Mouse (Mus musculus) CD4-positive helper T cell, adult 2 months (primary cell): Measurements from ENCODE around the gene Tgds.
"Not testable (repeated sequence)": the region's sequence is repeated elsewhere in the genome, so short reads cannot be mapped to it uniquely, and the experiment has no call there.

ENCODE experiments used
- DNase-seq: peaks from one replicate; pipeline ENCODE4 v3.0.0-alpha.2; 2012; ENCODE audit warnings: low read depth, missing footprints, low spot score

Gene Tgds

GRCm38 (mm10) chr14:118132642-118132977 is at the start of gene Tgds:
Gene Tgds (minus strand): TSS chr14:118132755.
- DNase-seq: peak; percentile 98

GRCm38 (mm10) chr14:118180711-118181177 is 48.2 kb upstream of the Tgds start:
- DNase-seq: no peak

- DNase-seq: peak; percentile 79
Observed at GRCm38 (mm10) chr14:118180117-118180557, 47.6 kb upstream of the Tgds start.

- DNase-seq: peak; percentile 6
Observed at GRCm38 (mm10) chr14:118179701-118180100, 47.1 kb upstream of the Tgds start.

- no peak for DNase-seq
Observed at GRCm38 (mm10) chr14:118179251-118179650, 46.7 kb upstream of the Tgds start.

GRCm38 (mm10) chr14:118175694-118176085 is 43.1 kb upstream of the Tgds start:
- DNase-seq: no peak

- no peak for DNase-seq
Observed at GRCm38 (mm10) chr14:118175071-118175693, 42.6 kb upstream of the Tgds start.

- DNase-seq: peak; percentile 65
Observed at GRCm38 (mm10) chr14:118173590-118174203, 41.1 kb upstream of the Tgds start.

GRCm38 (mm10) chr14:118168776-118169175 is 36.2 kb upstream of the Tgds start:
- DNase-seq: no peak

GRCm38 (mm10) chr14:118162640-118163039 is 30.1 kb upstream of the Tgds start:
- DNase-seq: no peak

GRCm38 (mm10) chr14:118161751-118162150 is 29.2 kb upstream of the Tgds start:
- DNase-seq: no peak

GRCm38 (mm10) chr14:118157146-118157545 is 24.6 kb upstream of the Tgds start:
- DNase-seq: peak; percentile 55

GRCm38 (mm10) chr14:118156740-118157139 is 24.2 kb upstream of the Tgds start:
- no peak for DNase-seq

GRCm38 (mm10) chr14:118156056-118156455 is 23.5 kb upstream of the Tgds start:
- DNase-seq: not testable (repeated sequence)

GRCm38 (mm10) chr14:118152294-118152651 is 19.7 kb upstream of the Tgds start:
- DNase-seq: no peak

- DNase-seq: no peak
Observed at GRCm38 (mm10) chr14:118151651-118152293, 19.2 kb upstream of the Tgds start.

- DNase-seq: no peak
Observed at GRCm38 (mm10) chr14:118150656-118151551, 18.3 kb upstream of the Tgds start.

GRCm38 (mm10) chr14:118148554-118148953 is 16.0 kb upstream of the Tgds start:
- DNase-seq: no peak

- no peak for DNase-seq
Observed at GRCm38 (mm10) chr14:118148046-118148445, 15.5 kb upstream of the Tgds start.

GRCm38 (mm10) chr14:118142283-118142682 is 9.7 kb upstream of the Tgds start:
- DNase-seq: no peak

- no peak for DNase-seq
Observed at GRCm38 (mm10) chr14:118137487-118137886, 4.9 kb upstream of the Tgds start.
